Mouse (Mus musculus): Measurements from ENCODE around the gene Kctd10. TPM values are rescaled to one million over a fixed set of nuclear protein-coding genes. Genes with fewer than 3 reads are reported as not detected.

Kctd10 gene
- total RNA-seq, 4 experiments from 2014 or later = 39.6 to 55.1 (median 44.7) TPM

- no peak for DNase-seq (ENCODE audit: low spot score)
Observed at GRCm38 (mm10) chr5:114347005-114347404, 33.3 kb downstream of the Kctd10 start.

- DNase-seq (ENCODE audit: low spot score) = no peak
Observed at GRCm38 (mm10) chr5:114345538-114345937, 34.8 kb downstream of the Kctd10 start.

GRCm38 (mm10) chr5:114343612-114344011 is 36.7 kb downstream of the Kctd10 start:
- DNase-seq (ENCODE audit: low spot score) = no peak

- DNase-seq (ENCODE audit: low spot score) = no peak
Observed at GRCm38 (mm10) chr5:114342996-114343395, 37.3 kb downstream of the Kctd10 start.

- DNase-seq (ENCODE audit: low spot score) = no peak
Observed at GRCm38 (mm10) chr5:114323791-114324507, 56.4 kb downstream of the Kctd10 start.

GRCm38 (mm10) chr5:114323105-114323790 is 57.1 kb downstream of the Kctd10 start:
- DNase-seq (ENCODE audit: low spot score) = no peak

Small RNAs within 50 kb of the gene (microRNA-seq; reads per million reads assigned to microRNA genes)
- gene Mir7027 = not detected

Other genes starting within 250 kb of the Kctd10 start
- 100 to 1,000 TPM; 231 to 252 (median 245) TPM for gene Acacb, start 234.0 kb downstream of the Kctd10 start, total RNA-seq (2022)
- gene Foxn4, start 106.7 kb downstream of the Kctd10 start, total RNA-seq (2022) = not detected
- gene Myo1h, start 91.3 kb downstream of the Kctd10 start, total RNA-seq (2022) = under 1 TPM; 0.19 to 0.31 (median 0.22) TPM
- gene Ube3b, start 99 bp upstream of the Kctd10 start, total RNA-seq (2022) = 100 to 1,000 TPM in 3 of 4 experiments, 10 to 100 TPM in 1; 98.7 to 113 (median 104) TPM
- gene Mmab, start 63.6 kb upstream of the Kctd10 start, total RNA-seq (2022) = 10 to 100 TPM; 26.8 to 32.6 (median 27.5) TPM
- 10 to 100 TPM in 2 of 4 experiments, 1 to 10 TPM in 2; 8.3 to 12.7 (median 10.8) TPM for gene Mvk, start 63.8 kb upstream of the Kctd10 start, total RNA-seq (2022)
- gene Fam222a, start 187.5 kb upstream of the Kctd10 start, total RNA-seq (2022) = 1 to 10 TPM; 1.2 to 2.4 (median 1.7) TPM

Measured in heart, adult 8-10 months (tissue).